Mouse (Mus musculus): Measurements from ENCODE around the gene Mob4.
A peak's percentile ranks its signal among the peaks of the same experiment; 100 is the strongest.
"Not testable (repeated sequence)": the region's sequence is repeated elsewhere in the genome, so short reads cannot be mapped to it uniquely, and the experiment has no call there.

The Mob4 gene

GRCm38 (mm10) chr1:55130943-55131401 lies at the start of gene Mob4:
TSS of gene Mob4 (plus strand) at chr1:55131231.
- peak; percentile 93 for DNase-seq (ENCODE audit: low read depth, low spot score)

- peak; percentile 77 for DNase-seq (ENCODE audit: low read depth, low spot score)
These were observed 48.9 kb upstream of the Mob4 start for GRCm38 (mm10) chr1:55082106-55082505.

- no peak for DNase-seq (ENCODE audit: low read depth, low spot score)
These were observed 45.2 kb upstream of the Mob4 start for GRCm38 (mm10) chr1:55085781-55086366.

GRCm38 (mm10) chr1:55086868-55087400 lies 44.1 kb upstream of the Mob4 start:
- no peak for DNase-seq (ENCODE audit: low read depth, low spot score)

GRCm38 (mm10) chr1:55087401-55087904 lies 43.6 kb upstream of the Mob4 start:
- DNase-seq (ENCODE audit: low read depth, low spot score), result no peak

- peak; percentile 99 for DNase-seq (ENCODE audit: low read depth, low spot score)
These were observed 43.0 kb upstream of the Mob4 start, which contains the start of the genes Hspe1 and Hspd1 for GRCm38 (mm10) chr1:55087932-55088610. TSS of gene Hspe1 (plus strand) at chr1:55088132. TSS of gene Hspd1 (minus strand) at chr1:55088243.

GRCm38 (mm10) chr1:55088611-55089497 lies 42.2 kb upstream of the Mob4 start:
- DNase-seq (ENCODE audit: low read depth, low spot score), result no peak

GRCm38 (mm10) chr1:55089498-55090064 lies 41.5 kb upstream of the Mob4 start:
- peak; percentile 47 for DNase-seq (ENCODE audit: low read depth, low spot score)

- no peak for DNase-seq (ENCODE audit: low read depth, low spot score)
These were observed 39.0 kb upstream of the Mob4 start for GRCm38 (mm10) chr1:55092056-55092455.

- DNase-seq (ENCODE audit: low read depth, low spot score), result no peak
These were observed 38.6 kb upstream of the Mob4 start for GRCm38 (mm10) chr1:55092469-55092868.

- peak; percentile 75 for DNase-seq (ENCODE audit: low read depth, low spot score)
These were observed 24.0 kb upstream of the Mob4 start for GRCm38 (mm10) chr1:55106919-55107585.

GRCm38 (mm10) chr1:55107644-55108043 lies 23.4 kb upstream of the Mob4 start:
- peak; percentile 80 for DNase-seq (ENCODE audit: low read depth, low spot score)

GRCm38 (mm10) chr1:55108473-55108872 lies 22.6 kb upstream of the Mob4 start:
- DNase-seq (ENCODE audit: low read depth, low spot score), result peak; percentile 100

- DNase-seq (ENCODE audit: low read depth, low spot score), result peak; percentile 82
These were observed 21.8 kb upstream of the Mob4 start for GRCm38 (mm10) chr1:55109066-55109766.

- no peak for DNase-seq (ENCODE audit: low read depth, low spot score)
These were observed 8.0 kb upstream of the Mob4 start for GRCm38 (mm10) chr1:55123046-55123445.

- no peak for DNase-seq (ENCODE audit: low read depth, low spot score)
These were observed 7.5 kb upstream of the Mob4 start for GRCm38 (mm10) chr1:55123561-55123960.

- not testable (repeated sequence) for DNase-seq (ENCODE audit: low read depth, low spot score)
These were observed 6.9 kb upstream of the Mob4 start for GRCm38 (mm10) chr1:55124136-55124535.

GRCm38 (mm10) chr1:55129716-55130115 lies 1.3 kb upstream of the Mob4 start:
- peak; percentile 32 for DNase-seq (ENCODE audit: low read depth, low spot score)

GRCm38 (mm10) chr1:55130190-55130916 lies 678 bp upstream of the Mob4 start:
- DNase-seq (ENCODE audit: low read depth, low spot score), result no peak
